ENCODE assay signal across 9 mouse cellular contexts in genomic region chr5:48890216-48890615, GRCm38 (mm10).
DNase-seq lines count a peak whose midpoint lies in the region; ATAC-seq lines count a peak whose summit lies in the region.
"Had no signal": no experiment of that assay in that cellular context is flagged by ENCODE, and none has a peak within 500 bp of the region (broad histone marks: within the 10 kb centered on the region; RNA-seq: fewer than 3 reads in every experiment).

No protein-coding gene starts in this region.

- no peaks in the 10 kb centered on the region for H3K27me3 ChIP-seq in kidney, embryonic 15.5 days
- no peaks in the 10 kb centered on the region for H3K27me3 ChIP-seq in embryonic facial prominence, embryonic 15.5 days
- H3K27me3 ChIP-seq in hindbrain, embryonic 16.5 days (replicated peaks; ENCODE audit: control insufficient read depth, insufficient read depth, low read length) = no peaks in the 10 kb centered on the region
- H3K27me3 ChIP-seq in midbrain, embryonic 16.5 days (ENCODE audit: control insufficient read depth, insufficient read depth, low read depth, low read length) = no peaks in the 10 kb centered on the region

- no peaks in the 10 kb centered on the region for H3K36me3 ChIP-seq in kidney, embryonic 15.5 days
- no peaks in the 10 kb centered on the region for H3K36me3 ChIP-seq in embryonic facial prominence, embryonic 15.5 days
- no peaks in the 10 kb centered on the region for H3K36me3 ChIP-seq in hindbrain, embryonic 16.5 days (ENCODE audit: control insufficient read depth, insufficient read depth, low read length)
- no peaks in the 10 kb centered on the region for H3K36me3 ChIP-seq in midbrain, embryonic 16.5 days (ENCODE audit: control insufficient read depth, insufficient read depth, low read length)

- H3K4me2 ChIP-seq in kidney, embryonic 15.5 days = peak overlapping the region; percentile 57
- peak overlapping the region; percentile 42 for H3K4me2 ChIP-seq in embryonic facial prominence, embryonic 15.5 days (replicated peaks)
- peak overlapping the region; percentile 67 for H3K4me2 ChIP-seq in hindbrain, embryonic 16.5 days (ENCODE audit: low read length)
- H3K4me2 ChIP-seq in midbrain, embryonic 16.5 days (ENCODE audit: low read length) = peak overlapping the region; percentile 73

- H3K9ac ChIP-seq in kidney, embryonic 15.5 days = no peak overlapping the region
- no peak overlapping the region for H3K9ac ChIP-seq in embryonic facial prominence, embryonic 15.5 days
- H3K9ac ChIP-seq in hindbrain, embryonic 16.5 days (ENCODE audit: low read depth, low read length) = peak overlapping the region; percentile 33
- H3K9ac ChIP-seq in midbrain, embryonic 16.5 days (ENCODE audit: low read depth, low read length) = peak overlapping the region; percentile 57

- ATAC-seq in kidney, embryonic 15.5 days (replicated peaks; ENCODE audit: low FRiP score) = no peak
- ATAC-seq in embryonic facial prominence, embryonic 15.5 days (ENCODE audit: insufficient number of reproducible peaks, low FRiP score, low TSS enrichment, low read depth) = no peak
- ATAC-seq in hindbrain, embryonic 16.5 days = no peak
- 0 out of 2 replicates have a peak, but pooled peaks have one; percentile 15 for ATAC-seq in midbrain, embryonic 16.5 days

- DNase-seq in kidney, postnatal 14 days = no peak
- DNase-seq in thymus, postnatal 25 days = no peak
- DNase-seq in cerebellum, postnatal 10 days = no peak
- DNase-seq in layer of hippocampus, postnatal 36 days = no peak
- DNase-seq: kidney, adult 18-20 months had no signal

- 0 out of 2 replicates have a peak, but pooled peaks cover 4% of the 10 kb centered on the region for H3K4me1 ChIP-seq in kidney, embryonic 15.5 days
- no peaks in the 10 kb centered on the region for H3K4me1 ChIP-seq in embryonic facial prominence, embryonic 15.5 days
- no peaks in the 10 kb centered on the region; the same call in 1 of the 2 replicates for H3K4me1 ChIP-seq in hindbrain, embryonic 16.5 days (ENCODE audit: control insufficient read depth, insufficient read depth, low read depth, low read length)
- peaks cover 7% of the 10 kb centered on the region; the same call in 1 of the 2 replicates for H3K4me1 ChIP-seq in midbrain, embryonic 16.5 days (ENCODE audit: control insufficient read depth, insufficient read depth, low read length)

- 76% methylated on average over 8 of the region's 8 CpGs for WGBS in kidney, embryonic 15.5 days
- WGBS in embryonic facial prominence, embryonic 15.5 days = 72% methylated on average over 8 of the region's 8 CpGs
- 62% methylated on average over 8 of the region's 8 CpGs for WGBS in hindbrain, embryonic 16.5 days
- WGBS in midbrain, embryonic 16.5 days = 55% methylated on average over 8 of the region's 8 CpGs

- peak overlapping the region; percentile 26; the same call in 1 of the 2 replicates for H3K4me3 ChIP-seq in kidney, embryonic 15.5 days (replicated peaks)
- H3K4me3 ChIP-seq in embryonic facial prominence, embryonic 15.5 days (replicated peaks) = peak overlapping the region; percentile 25
- peak overlapping the region; percentile 43 for H3K4me3 ChIP-seq in hindbrain, embryonic 16.5 days (ENCODE audit: low read length)
- peak overlapping the region; percentile 49 for H3K4me3 ChIP-seq in midbrain, embryonic 16.5 days (ENCODE audit: low read depth, low read length)

- H3K9me3 ChIP-seq in kidney, embryonic 15.5 days (replicated peaks) = no peaks in the 10 kb centered on the region
- no peaks in the 10 kb centered on the region for H3K9me3 ChIP-seq in embryonic facial prominence, embryonic 15.5 days (replicated peaks)
- H3K9me3 ChIP-seq in hindbrain, embryonic 16.5 days (ENCODE audit: control insufficient read depth, low read length) = no peaks in the 10 kb centered on the region
- H3K9me3 ChIP-seq in midbrain, embryonic 16.5 days (replicated peaks; ENCODE audit: control insufficient read depth, low read length, poor library complexity, severe bottlenecking) = no peaks in the 10 kb centered on the region

- H3K27ac ChIP-seq in kidney, embryonic 15.5 days = no peak overlapping the region
- H3K27ac ChIP-seq in embryonic facial prominence, embryonic 15.5 days (replicated peaks) = no peak overlapping the region
- H3K27ac ChIP-seq in hindbrain, embryonic 16.5 days (ENCODE audit: low read depth, low read length) = no peak overlapping the region
- no peak overlapping the region for H3K27ac ChIP-seq in midbrain, embryonic 16.5 days (ENCODE audit: low read length)

Comparison
In these comparisons a context has a peak if more than half of its experiments do, and no peak if none do; other contexts are left out.
1. H3K9ac ChIP-seq: peak in hindbrain, embryonic 16.5 days (single experiment) and midbrain, embryonic 16.5 days (single experiment); none in kidney, embryonic 15.5 days (single experiment) and embryonic facial prominence, embryonic 15.5 days (single experiment).
2. Peak in every context shown above with its lines, with median percentiles within 50 percentile points of each other: H3K4me2 ChIP-seq and H3K4me3 ChIP-seq.